Mouse (Mus musculus) G1E (cell line): Measurements from ENCODE around the gene Arhgap8. TPM values are rescaled to one million over a fixed set of nuclear protein-coding genes. Genes with fewer than 3 reads are reported as not detected.
"Not testable (repeated sequence)": the region's sequence is repeated elsewhere in the genome, so short reads cannot be mapped to it uniquely, and the experiment has no call there.

Experiments
- ATAC-seq: 2 replicates; pipeline ENCODE4 v1.8.0; 2016; ENCODE audit warnings: mild to moderate bottlenecking; ENCODE audit not compliant: insufficient number of reproducible peaks, poor library complexity, low FRiP score, severe bottlenecking; ENCODE audit errors: extremely low read depth
- DNase-seq: peaks from one replicate; pipeline ENCODE4 v3.0.0; 2012; ENCODE audit warnings: low spot score
- H3K27me3 ChIP-seq: 2 replicates; pipeline ENCODE4 v1.6.1; 2012; ENCODE audit warnings: mild to moderate bottlenecking, low read length, inconsistent platforms; ENCODE audit not compliant: insufficient read depth
- H3K36me3 ChIP-seq: replicated peaks from 2 replicates; pipeline ENCODE3; 2012; ENCODE audit warnings: mild to moderate bottlenecking, inconsistent platforms
- H3K4me1 ChIP-seq: 2 replicates; pipeline ENCODE4 v1.6.1; 2012; ENCODE audit warnings: low read depth, low read length, inconsistent platforms, mixed read lengths; ENCODE audit not compliant: insufficient read depth
- H3K4me3 ChIP-seq: 2 replicates; pipeline ENCODE4 v1.5.1; 2012; ENCODE audit warnings: low read depth, mild to moderate bottlenecking, inconsistent platforms, low read length, moderate library complexity, mixed read lengths
- H3K9me3 ChIP-seq: replicated peaks from 2 replicates; pipeline ENCODE4 v1.6.1; 2012; ENCODE audit warnings: inconsistent platforms
- CTCF ChIP-seq: IDR thresholded peaks from 2 replicates; pipeline ENCODE4 v1.5.1; 2012; ENCODE audit warnings: low read depth, low read length, inconsistent platforms, mixed read lengths
- GATA1 ChIP-seq: IDR thresholded peaks from 2 replicates; pipeline ENCODE4 v1.6.1; 2012; ENCODE audit warnings: borderline replicate concordance, low read length, inconsistent platforms, mixed read lengths
- GATA2 ChIP-seq: IDR thresholded peaks from 2 replicates; pipeline ENCODE4 v1.6.1; 2012; ENCODE audit warnings: low read depth, low read length, inconsistent platforms, borderline replicate concordance
- POLR2AphosphoS5 ChIP-seq: IDR thresholded peaks from 2 replicates; pipeline ENCODE4 v1.6.1; 2012; ENCODE audit warnings: low read depth, low read length, inconsistent platforms; ENCODE audit not compliant: insufficient replicate concordance
- TAL1 ChIP-seq: conservative IDR thresholded peaks from 2 replicates; pipeline ENCODE4 v1.6.1; 2012; ENCODE audit warnings: low read depth, low read length, inconsistent platforms, mixed read lengths
- polyA plus RNA-seq: library from polyadenylated mRNA; stranded (reverse); fragments of >175 nt; gene quantifications from 2 replicates; pipeline ENCODE4 v1.2.3, GENCODE M21; 2012
- total RNA-seq, 2 experiments: library from RNA; stranded (forward) in 1 of 2; stranded (reverse) in 1 of 2; fragments of 200-1000 nt in 1 of 2; fragments of >200 nt in 1 of 2; fragmentation: Nextera tagmentation in 1 of 2; gene quantifications; 2 replicates each; pipeline ENCODE4 v1.2.3; 2014 to 2017

The Arhgap8 gene
- total and polyA plus RNA-seq, 3 experiments, result not detected

- Histone ChIP-seq H3K36me3 (no peaks in the 10 kb centered on the region), H3K9me3 (peaks cover 74% of the 10 kb centered on the region), H3K27me3 (no peaks in the 10 kb centered on the region), H3K4me3 (no peak overlapping the region), H3K4me1 (no peaks in the 10 kb centered on the region)
- ATAC-seq (no peak), DNase-seq (no peak)
- TF ChIP-seq TAL1 (no peak), POLR2AphosphoS5 (no peak), GATA2 (no peak), GATA1 (no peak), CTCF (no peak)
Measured at GRCm38 (mm10) chr15:84715132-84715531, 4.7 kb upstream of the Arhgap8 start.

DNA sequence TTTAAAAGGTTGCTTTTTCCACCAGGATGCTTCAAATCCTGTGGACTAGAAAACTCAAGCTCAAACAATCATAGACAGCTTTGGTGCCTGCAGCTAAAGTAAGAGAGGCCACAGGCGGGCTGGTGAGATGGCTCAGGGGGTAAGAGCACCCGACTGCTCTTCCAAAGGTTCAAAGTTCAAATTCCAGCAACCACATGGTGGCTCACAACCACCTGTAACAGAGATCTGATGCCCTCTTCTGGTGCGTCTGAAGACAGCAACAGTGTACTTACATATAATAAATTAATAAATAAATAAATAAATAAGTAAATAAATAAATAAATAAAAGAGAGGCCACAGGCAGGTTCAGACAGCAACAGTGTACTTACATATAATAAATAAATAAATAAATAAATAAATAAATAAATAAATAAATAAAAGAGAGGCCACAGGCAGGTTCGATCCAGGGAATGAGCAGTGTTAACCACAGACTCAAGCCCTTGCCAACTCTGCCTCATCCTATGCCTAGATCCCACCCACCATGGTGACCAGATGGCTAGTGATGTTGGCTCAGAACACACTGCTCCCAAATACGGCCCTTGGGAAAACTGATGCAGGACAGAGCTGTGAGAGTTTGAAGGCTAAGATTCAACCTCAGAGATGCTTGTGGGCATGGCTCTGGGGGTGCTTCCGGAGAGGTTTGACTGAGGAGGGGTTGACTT is 2.1 kb upstream of the Arhgap8 start:
- H3K4me1 ChIP-seq, DNase-seq, H3K4me3 ChIP-seq, ATAC-seq, H3K36me3 ChIP-seq, H3K27me3 ChIP-seq: not testable (repeated sequence)
- H3K9me3 ChIP-seq, result peaks cover 71% of the 10 kb centered on the region

GRCm38 (mm10) chr15:84718785-84719184 is 1.1 kb upstream of the Arhgap8 start:
- Histone ChIP-seq H3K27me3 (no peaks in the 10 kb centered on the region), H3K36me3 (no peaks in the 10 kb centered on the region), H3K9me3 (peaks cover 65% of the 10 kb centered on the region), H3K4me1 (no peaks in the 10 kb centered on the region), H3K4me3 (no peak overlapping the region)
- DNase-seq (no peak), ATAC-seq (no peak)
- TF ChIP-seq TAL1, result no peak
- TF ChIP-seq GATA2, result no peak
- no peak for TF ChIP-seq POLR2AphosphoS5
- no peak for TF ChIP-seq GATA1
- TF ChIP-seq CTCF, result no peak

DNA sequence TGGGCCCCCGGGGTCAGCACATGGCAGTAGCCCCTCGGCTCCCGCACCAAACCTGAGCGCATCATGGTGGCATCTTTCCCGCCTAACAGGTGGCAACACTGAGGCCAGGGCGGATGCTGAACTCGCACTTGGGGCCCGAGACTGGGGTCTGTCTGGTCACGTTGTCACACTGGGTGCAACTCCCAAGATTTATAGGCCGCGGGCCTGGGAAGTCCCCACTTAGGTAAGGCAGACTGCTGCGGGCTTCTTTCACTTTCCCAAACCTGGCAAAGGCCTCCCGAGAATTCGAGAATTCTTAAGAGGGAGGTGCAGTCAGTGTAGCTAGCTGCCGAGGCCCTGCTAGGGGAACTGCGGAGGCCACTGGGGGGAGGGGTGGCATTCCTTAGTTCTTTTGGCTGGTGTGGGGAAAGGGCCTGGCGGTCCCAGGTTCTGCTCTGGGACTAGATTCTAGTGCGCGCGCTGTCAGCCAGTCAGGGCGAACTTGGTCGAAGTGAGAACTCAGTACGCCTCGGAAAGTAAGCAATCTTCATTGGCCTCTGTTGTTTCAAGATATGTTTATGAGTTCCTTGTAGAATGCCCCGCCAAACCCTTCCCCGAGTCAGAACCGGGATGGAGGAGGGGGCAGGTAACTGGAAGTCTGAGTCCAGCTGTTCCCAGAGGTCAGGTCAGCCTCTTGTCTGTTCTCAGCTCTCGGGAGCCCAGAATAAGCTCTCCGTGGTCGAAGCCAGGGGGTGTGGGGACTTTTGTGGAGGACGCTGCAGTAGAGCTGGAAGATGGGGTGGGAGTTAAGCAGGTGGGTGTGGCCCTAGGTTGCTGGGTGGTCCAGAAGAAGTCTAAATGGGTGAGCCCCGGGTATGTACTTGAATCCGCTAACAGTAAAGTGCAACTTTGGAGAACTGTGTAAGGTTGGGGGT is 696 bp downstream of the Arhgap8 start:
- H3K4me1 ChIP-seq, result no peaks in the 10 kb centered on the region
- H3K27me3 ChIP-seq, result no peaks in the 10 kb centered on the region
- H3K9me3 ChIP-seq, result peaks cover 57% of the 10 kb centered on the region
- TF ChIP-seq CTCF, result no peak
- TF ChIP-seq POLR2AphosphoS5, result no peak
- no peak for TF ChIP-seq GATA1
- no peak for TF ChIP-seq GATA2
- TF ChIP-seq TAL1, result no peak
- no peak overlapping the region for H3K4me3 ChIP-seq
- no peaks in the 10 kb centered on the region for H3K36me3 ChIP-seq
- ATAC-seq, result no peak
- DNase-seq, result no peak

GRCm38 (mm10) chr15:84723656-84724055 is 3.8 kb downstream of the Arhgap8 start:
- not testable (repeated sequence) for H3K4me1 ChIP-seq, ATAC-seq, H3K27me3 ChIP-seq, H3K4me3 ChIP-seq, H3K36me3 ChIP-seq, DNase-seq
- peaks cover 73% of the 10 kb centered on the region for H3K9me3 ChIP-seq

- peaks cover 73% of the 10 kb centered on the region for H3K9me3 ChIP-seq
- H3K4me3 ChIP-seq, result no peak overlapping the region
- DNase-seq, result no peak
- no peak for TF ChIP-seq POLR2AphosphoS5
- no peak for TF ChIP-seq GATA1
- TF ChIP-seq CTCF, result no peak
- TF ChIP-seq GATA2, result no peak
- TF ChIP-seq TAL1, result no peak
- no peaks in the 10 kb centered on the region for H3K4me1 ChIP-seq
- H3K36me3 ChIP-seq, result no peaks in the 10 kb centered on the region
- no peaks in the 10 kb centered on the region for H3K27me3 ChIP-seq
- no peak for ATAC-seq
Measured at GRCm38 (mm10) chr15:84724199-84724598, 4.3 kb downstream of the Arhgap8 start.

GRCm38 (mm10) chr15:84729685-84730084 is 9.8 kb downstream of the Arhgap8 start:
- TF ChIP-seq GATA1, result no peak
- TF ChIP-seq CTCF, result no peak
- no peak for TF ChIP-seq POLR2AphosphoS5
- no peak for TF ChIP-seq GATA2
- no peak for TF ChIP-seq TAL1
- Histone ChIP-seq H3K27me3 (no peaks in the 10 kb centered on the region), H3K4me1 (no peaks in the 10 kb centered on the region), H3K36me3 (no peaks in the 10 kb centered on the region), H3K4me3 (no peak overlapping the region), H3K9me3 (peaks cover 78% of the 10 kb centered on the region)
- DNase-seq, result no peak
- ATAC-seq, result no peak
